8 mouse cellular contexts compared by ENCODE assay signal in genomic region chr2:160452239-160452530, GRCm38 (mm10).
DNase-seq lines count a peak whose midpoint lies in the region; ATAC-seq lines count a peak whose summit lies in the region.

No protein-coding gene starts in this region.

- ATAC-seq in megakaryocyte, adult 5-6 weeks (ENCODE audit: poor library complexity, severe bottlenecking): no peak
- no peak for ATAC-seq in limb, embryonic 15.5 days (ENCODE audit: insufficient number of reproducible peaks, low FRiP score, low TSS enrichment, low read depth)

- H3K4me1 ChIP-seq in megakaryocyte, embryonic 14.5 days: peaks cover 10% of the 10 kb centered on the region
- peaks cover 20% of the 10 kb centered on the region for H3K4me1 ChIP-seq in limb, embryonic 15.5 days

- H3K36me3 ChIP-seq in megakaryocyte, embryonic 14.5 days (replicated peaks; ENCODE audit: low read length): no peaks in the 10 kb centered on the region
- no peaks in the 10 kb centered on the region for H3K36me3 ChIP-seq in limb, embryonic 15.5 days

- peak overlapping the region; percentile 83 for H3K4me3 ChIP-seq in megakaryocyte, embryonic 14.5 days (replicated peaks)
- H3K4me3 ChIP-seq in limb, embryonic 15.5 days: peak overlapping the region; percentile 38

- 26% methylated on average over 6 of the region's 6 CpGs for WGBS in limb, embryonic 15.5 days

- no peak overlapping the region for H3K9ac ChIP-seq in limb, embryonic 15.5 days

- DNase-seq in gastrocnemius, postnatal 14 days: peak; percentile 18
- no peak for DNase-seq in gastrocnemius, postnatal 10 days
- no peak for DNase-seq in right cerebral cortex, postnatal 10 days (ENCODE audit: low spot score in 2 of 2)
- DNase-seq in left cerebral cortex, postnatal 4 days: no peak
- no peak for DNase-seq in testis, postnatal 10 days (ENCODE audit: low spot score)

- peak overlapping the region; percentile 63 for H3K4me2 ChIP-seq in limb, embryonic 15.5 days

- H3K9me3 ChIP-seq in megakaryocyte, embryonic 14.5 days: no peaks in the 10 kb centered on the region
- no peaks in the 10 kb centered on the region for H3K9me3 ChIP-seq in limb, embryonic 15.5 days

- H3K27me3 ChIP-seq in megakaryocyte, embryonic 14.5 days (replicated peaks): peaks cover 7% of the 10 kb centered on the region
- no peaks in the 10 kb centered on the region for H3K27me3 ChIP-seq in limb, embryonic 15.5 days

- intact Hi-C loops in gastrocnemius, postnatal 14 days (cut with DNase I; ENCODE audit: low total_unique reads): loop anchor here (2.0 kb wide), 1 partner anchor 63 kb away; no protein-coding TSS in a partner anchor
- intact Hi-C loops in left cerebral cortex, postnatal 4 days (cut with DNase I): no loop called here

- peak overlapping the region; percentile 77 for H3K27ac ChIP-seq in limb, embryonic 15.5 days
